Mouse (Mus musculus): ENCODE results near the gene Ppp2r5b.

The Ppp2r5b gene

DNA sequence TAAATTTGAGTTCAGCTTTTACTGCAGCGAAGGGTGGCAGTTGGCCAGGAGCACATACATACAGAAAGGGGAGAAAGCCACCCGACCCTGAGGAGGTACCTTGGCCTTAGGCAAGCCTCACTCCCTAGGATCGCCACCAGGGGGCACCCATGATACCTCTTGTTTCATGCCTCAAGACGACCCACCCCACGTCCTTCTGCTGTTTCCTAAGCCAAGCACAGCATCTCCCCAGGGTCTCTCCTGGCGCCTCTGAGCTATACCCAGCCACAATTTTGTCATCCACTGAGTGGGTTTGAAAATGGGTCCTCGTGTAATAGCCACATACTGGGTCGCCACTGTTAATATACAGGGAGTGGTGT lies 32.5 kb upstream of the Ppp2r5b start:
- DNase-seq = peak; percentile 87

DNA sequence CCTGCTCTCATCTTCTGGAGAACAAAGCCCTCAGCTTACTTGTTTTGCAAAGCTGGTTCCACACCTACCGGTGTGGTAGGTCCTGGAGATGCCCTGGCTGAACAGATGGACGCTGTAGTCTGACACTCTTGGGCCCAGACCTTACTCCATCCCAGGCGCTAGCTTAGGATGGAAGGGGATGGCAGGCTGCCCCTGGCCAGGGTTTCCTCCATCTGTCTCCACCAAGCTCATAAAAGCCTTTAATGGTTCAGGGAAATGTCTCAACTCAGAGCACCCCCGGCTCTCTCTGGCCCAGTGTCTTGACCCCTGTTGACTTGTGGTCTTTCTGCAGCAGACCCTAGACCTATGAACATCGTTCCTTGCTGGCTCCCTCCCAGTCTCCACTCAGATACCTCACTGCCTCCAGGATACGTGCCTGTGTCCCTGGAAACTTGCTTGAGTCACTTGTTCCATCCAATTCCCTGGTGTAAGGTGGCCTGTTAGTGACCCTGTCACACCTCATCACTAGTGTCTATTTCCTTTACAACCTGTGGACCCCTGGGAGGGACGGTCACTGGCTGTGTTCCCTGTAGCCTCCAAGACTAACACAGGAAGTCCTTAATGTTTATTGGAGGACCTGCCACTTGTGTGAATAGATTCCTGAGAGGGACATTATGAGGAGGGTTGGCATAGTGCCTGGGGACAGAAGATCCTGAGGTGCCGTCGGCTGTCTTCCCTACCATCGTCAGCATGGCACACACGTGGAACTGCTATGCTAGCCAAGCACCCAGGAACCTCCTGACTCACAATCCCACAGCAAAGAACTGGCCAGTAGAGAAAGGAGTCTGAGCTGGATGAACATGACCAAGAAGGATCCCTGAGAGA lies 31.9 kb upstream of the Ppp2r5b start:
- peak; percentile 93 for DNase-seq

DNA sequence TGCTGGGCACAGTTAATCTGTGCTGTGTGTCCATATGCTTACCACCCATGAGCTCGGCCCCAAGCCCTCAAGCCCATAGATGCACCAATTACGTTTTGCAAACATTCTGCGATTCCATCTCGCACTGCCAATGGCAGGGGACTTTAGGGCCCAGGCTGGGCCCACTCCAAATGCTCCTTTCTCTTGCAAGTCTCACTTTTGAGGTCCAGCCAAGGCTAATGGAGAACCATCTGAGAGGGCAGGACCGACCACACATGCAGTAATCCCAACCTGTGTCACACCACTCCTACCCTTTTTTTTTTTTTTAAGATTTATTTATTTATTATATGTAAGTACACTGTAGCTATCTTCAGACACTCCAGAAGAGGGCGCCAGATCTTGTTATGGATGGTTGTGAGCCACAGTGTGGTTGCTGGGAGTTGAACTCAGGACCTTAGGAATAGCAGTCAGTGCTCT lies 30.1 kb upstream of the Ppp2r5b start:
- DNase-seq = no peak

DNA sequence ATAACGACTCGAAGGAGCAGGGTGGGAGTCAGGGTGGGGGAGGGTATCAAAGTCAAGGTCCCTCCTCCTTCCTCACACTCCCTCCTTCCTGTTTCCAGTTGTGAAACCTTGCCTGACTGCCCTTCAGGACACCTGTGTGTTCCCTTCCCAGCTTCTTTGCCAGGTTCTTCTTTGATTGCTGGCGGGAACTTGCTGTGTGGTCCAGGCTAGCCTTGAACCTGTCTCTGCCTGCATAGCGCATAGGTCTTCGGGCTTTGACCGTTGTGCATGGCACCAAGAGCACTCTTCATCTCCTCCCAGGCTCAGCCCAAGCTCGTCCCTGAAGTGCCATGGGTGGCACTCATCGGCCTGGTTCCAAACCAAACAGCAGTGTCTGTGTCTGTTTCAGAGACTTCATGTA lies 29.3 kb upstream of the Ppp2r5b start:
- no peak for DNase-seq

DNA sequence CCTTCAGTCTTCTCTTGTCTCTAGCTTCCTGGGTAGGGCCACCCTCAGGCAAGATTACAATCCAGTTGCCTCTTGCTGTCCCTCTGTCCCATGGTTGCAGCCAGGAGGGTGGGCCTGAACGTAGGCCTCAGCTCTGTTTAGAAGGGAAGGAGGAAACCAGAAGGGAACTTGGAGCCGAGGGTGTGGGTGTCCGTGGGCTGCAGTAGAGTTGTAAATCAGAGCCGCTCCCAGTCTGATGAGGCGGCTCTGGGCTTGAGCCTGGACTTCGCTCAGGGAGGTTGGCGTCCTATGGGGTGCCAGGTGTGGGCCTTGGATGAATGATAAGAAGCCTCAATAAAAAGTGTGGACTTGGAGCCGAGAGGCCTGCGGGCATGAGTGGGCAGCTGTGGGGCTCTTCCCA lies 28.5 kb upstream of the Ppp2r5b start:
- no peak for DNase-seq

DNA sequence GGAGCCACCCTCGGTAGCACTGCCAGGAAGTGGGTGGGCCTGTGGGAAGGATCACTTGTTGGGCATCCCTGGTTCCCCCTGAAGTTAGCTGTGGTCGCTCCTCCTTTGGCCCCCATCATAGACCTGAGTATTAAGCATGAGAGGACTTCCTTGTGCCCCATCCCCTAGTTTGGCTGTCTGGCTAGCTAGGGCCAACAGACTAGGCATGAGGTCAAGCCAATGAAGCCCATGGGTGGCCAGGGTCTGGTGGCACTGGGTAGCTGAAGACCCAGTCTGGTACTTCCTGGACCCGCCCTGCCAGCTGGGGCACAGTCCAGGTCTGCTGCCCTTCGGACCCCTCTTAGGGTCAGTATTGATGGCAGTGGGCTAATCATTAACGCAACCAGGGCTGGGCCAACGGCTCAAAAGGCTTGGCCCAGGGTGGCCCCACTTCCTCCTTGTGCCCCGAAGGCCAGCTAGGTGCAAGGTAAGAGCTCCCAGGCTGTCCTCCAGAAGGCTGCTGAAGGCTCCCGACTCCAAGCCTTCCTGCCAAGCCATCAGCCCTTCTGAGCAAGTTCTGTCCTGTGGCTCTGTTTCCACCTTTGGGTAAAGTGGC lies 27.3 kb upstream of the Ppp2r5b start:
- DNase-seq = no peak

DNA sequence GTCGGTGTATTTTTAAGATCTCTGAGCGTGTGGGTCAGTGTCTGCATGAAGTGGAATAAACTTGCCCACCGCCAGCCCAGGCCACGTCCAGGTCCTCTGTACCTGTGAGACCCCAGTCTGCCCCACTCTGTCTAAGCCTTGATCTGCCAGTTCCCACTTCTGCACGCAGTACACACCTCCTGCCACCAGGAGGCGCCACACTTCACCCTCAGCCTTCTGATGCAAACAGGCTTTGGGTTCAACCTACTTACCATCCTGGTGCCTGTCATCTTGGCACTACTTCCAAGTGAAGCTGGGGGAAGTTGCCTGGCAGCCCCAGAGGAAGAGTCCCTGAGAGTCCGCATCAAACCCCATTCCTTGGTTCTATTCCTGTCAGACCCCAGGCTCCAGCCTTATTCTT lies 26.6 kb upstream of the Ppp2r5b start:
- DNase-seq = peak; percentile 85

DNA sequence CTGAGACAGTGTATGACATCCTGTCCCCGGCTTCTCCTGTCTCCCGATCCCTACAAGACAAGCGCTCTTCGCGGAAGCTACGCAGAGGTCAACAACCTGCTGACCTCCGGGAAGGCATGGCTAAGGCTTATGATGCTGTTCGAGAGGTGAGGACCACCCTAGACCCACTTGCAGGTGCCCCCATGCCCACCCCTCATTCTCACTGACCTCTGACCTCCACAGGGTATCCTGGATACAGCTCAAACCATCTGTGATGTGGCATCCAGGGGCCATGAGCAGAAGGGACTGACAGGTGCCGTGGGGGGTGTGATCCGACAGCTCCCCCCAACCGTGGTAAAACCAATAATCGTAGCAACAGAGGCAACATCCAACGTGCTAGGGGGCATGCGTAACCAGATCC lies 25.7 kb upstream of the Ppp2r5b start:
- no peak for DNase-seq

DNA sequence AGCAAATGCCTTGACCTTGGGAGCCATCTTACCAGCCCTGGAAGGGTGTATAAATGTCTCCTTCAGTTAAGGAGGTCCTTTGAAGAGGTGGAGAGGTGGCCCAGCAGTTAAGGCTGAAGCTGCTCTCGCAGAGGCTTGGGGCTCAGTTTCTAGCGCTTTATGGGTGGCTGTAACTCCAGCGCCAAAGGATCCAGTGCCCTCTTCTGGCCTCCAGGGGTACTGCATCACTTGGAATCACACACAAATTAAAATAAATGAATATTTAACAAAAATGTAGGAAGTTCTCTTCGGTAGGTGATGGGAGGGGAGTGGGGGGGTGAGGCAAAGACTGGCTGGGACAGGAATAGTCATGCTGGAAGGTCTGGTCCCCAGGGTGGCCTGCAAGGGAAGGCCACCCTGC lies 25.3 kb upstream of the Ppp2r5b start:
- DNase-seq = no peak

DNA sequence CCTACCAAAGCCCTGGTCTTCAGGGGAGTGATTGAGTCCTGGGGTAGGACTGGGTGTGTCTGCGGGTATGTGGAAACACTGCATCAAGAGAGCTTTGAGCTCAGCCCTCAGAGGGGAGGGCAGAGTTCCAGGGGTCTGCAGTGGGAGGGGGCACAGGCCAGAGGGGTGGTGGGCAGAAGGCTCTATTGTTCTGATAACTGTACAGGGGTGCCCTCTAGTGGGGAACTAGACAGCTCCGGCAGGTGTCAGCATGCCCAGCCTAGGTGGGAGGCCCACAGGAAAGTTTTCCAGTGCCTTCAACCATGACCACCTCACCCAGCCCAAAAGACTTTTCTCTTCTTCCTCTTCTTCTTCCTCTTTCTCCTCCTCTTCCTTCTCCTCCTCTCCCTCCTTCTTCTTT lies 24.8 kb upstream of the Ppp2r5b start:
- DNase-seq = no peak

DNA sequence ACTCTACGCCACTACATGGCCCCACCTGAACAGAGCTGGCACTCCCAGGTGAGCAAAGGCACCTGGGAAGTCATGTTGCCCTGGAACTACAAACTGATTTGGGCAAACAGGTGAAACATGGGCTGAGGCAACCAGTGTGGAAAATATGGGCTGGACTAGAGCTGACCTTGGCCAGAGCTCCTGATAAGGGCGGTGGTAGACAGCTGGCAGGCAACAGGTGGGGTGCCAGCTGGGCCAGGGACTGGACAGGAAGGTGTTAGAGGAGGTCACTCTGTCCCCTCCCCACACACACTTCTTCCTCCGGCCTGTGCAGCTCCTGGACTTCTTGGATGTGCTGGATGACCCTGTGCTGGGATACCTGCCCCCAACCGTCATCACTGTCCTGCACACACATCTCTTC lies 17.3 kb upstream of the Ppp2r5b start:
- DNase-seq = no peak

DNA sequence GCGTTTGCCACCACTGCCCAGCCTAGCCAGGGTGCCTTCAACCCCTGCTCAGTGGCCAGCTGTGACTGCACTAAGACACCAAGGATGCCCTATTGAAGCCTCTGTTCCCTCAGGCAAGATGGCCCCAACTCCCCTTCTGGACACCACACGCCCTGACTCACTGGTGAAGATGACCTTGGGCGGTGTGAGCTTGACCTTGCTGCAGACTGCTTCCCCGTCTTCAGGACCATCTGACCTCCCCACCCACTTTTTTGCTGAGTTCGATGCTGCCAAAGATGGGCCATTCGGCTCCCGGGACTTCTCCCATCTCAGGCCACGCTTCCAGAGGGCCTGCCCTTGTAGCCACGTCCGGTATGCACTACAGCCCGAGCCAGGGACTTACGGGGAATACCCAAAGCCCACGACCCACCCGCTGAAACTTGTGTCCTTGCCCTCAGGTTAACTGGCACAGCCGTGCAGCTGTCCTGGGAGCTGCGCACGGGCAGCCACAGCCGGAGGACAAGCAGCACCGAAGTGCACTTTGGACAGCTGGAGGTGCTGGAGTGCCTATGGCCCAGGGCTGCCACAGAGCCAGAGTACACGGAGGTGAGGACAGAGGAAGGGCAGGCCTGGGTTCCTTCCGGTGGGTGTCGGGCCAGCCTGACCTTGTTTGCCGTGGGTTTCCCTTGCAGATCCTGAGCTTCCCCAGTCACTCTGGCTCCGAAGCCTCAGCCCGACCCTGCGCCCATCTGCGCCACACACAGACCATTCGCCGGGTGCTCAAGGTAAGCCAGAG lies 12.0 kb upstream of the Ppp2r5b start:
- no peak for DNase-seq

DNA sequence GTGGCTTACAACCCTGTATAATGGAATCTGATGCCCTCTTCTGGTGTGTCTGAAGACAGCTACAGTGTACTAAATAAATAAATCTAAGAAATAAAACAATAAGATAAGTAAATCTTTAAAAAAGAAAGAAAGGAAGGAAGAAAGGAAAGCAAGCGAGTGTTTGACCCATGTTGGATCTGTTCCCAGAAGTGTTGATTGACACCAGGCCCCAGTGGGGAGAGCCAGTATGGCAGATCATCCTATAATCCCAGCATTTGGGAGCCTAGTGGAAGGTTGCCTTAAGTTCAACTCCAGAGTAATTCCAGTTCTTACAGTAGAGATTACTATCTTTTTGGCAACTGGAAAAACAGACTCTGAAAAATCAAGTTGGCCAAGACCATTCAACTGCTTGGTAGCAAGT lies 10.1 kb upstream of the Ppp2r5b start:
- no peak for DNase-seq

DNA sequence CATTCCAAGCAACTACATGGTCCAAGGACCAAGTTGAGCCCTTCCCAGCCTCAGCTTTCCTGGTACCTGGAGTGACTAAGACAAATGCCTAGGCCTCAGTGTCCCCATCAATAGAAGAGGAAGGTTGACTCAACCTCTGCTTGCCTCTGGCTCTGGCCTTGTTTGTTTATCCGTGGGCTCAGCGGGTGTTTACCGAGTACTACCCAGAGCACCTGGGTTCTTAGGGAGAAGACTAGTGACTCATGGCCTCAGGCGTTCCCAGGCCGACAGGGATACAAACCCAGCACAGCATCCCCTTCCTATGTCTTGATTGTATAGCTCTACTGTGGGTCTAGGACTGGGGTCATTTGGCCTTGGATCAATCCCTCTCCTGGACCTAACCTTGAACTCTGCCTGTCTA lies 7.6 kb upstream of the Ppp2r5b start:
- no peak for DNase-seq

DNA sequence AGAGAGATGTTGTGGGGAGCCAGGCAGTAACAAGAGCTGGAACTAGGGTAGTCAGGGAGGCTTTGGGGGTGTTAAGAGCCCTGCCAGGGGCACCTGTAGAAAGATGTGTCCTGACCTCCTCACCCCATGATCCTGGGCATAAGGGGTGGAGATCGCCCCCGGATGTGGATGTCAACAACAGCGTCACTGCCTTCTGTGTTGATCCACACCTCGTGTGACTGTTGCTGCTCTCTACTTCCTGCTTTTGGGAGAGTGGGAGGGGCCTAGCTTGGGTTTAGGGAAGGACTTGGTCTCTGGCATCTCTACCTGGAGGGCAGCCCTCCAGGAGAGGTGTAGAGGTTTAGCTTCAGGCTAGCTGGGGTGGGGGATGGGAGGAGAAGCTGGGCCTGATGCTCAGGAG lies 6.6 kb upstream of the Ppp2r5b start:
- no peak for DNase-seq

DNA sequence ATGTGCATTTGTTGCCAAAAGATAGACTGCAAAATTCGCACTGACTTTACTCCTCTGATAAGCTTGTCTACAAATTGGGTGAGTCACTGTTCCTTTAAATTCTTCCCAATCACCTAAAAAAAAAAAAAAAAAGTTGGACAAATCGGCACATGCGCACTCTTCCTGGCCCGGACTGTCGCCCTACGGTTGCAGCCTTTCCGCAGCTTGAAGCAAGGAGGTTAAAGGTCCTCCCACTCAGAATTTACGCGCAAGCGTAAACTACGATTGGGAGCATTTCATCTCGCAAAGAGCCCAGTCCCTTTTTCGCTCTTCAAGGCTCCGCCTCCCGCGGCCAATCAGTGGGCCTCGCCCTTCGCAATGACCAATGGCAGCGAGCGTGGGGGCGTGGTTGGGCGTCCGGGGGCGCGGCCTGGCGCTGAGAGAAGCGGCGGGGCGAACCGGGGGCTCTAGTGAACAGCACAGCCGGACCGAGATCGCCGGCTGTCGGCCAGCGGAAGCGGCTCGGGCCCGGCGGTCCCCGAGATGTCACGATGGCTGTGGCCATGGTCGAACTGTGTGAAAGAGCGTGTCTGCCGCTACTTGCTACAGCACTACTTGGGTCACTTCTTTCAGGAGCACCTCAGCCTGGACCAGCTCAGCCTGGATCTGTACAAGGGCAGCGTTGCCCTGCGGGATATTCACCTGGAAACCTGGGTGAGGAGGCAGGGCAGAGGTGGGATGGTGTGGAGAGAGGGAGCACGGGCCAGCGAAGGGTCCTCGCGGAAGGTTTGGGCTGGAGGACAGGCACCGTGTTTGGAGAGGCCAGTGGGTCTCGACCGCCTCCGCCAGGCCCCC lies 5.8 kb upstream of the Ppp2r5b start, which contains the start of gene Atg2a:
Gene Atg2a (plus strand): TSS at position 395 of the 834 bp plus-strand sequence.
- DNase-seq = peak; percentile 98

DNA sequence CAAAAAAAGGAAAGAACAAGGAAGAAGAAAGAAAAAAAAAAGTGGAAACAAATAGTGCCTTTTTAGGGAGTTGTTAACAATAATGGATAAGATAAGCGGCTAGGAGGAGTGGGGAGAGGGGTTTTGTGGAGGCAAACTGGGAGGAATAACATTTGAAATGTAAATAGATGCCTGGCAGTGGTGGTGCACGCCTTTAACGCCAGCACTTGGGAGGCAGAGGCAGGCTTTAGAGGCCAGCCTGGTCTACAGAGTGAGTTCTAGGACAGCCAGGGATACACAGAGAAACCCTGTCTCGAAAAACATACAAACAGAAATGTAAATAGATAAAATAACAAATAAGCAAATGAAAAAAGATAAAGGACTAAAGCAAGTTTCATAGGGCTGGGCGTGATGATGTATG lies 5.1 kb upstream of the Ppp2r5b start:
- no peak for DNase-seq

DNA sequence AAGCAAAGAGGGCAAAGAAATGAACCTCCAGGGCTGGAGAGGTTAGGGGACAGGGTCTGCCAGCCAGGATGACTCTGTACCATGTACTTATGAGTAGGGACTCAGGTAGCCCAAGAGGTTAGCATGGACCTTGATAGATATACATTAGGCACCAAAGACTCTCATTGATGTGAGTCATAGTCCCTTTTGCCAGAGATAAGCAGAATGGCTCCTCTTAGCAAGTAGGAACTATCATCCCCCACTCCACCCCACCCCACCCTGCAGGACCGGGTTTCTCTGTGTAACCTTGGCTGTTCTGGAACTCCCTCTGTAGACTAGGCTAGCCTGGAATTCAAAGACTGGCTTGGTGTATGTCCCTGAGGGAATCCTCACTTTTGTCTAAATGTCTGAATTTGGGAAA lies 4.5 kb upstream of the Ppp2r5b start:
- DNase-seq = peak; percentile 6

DNA sequence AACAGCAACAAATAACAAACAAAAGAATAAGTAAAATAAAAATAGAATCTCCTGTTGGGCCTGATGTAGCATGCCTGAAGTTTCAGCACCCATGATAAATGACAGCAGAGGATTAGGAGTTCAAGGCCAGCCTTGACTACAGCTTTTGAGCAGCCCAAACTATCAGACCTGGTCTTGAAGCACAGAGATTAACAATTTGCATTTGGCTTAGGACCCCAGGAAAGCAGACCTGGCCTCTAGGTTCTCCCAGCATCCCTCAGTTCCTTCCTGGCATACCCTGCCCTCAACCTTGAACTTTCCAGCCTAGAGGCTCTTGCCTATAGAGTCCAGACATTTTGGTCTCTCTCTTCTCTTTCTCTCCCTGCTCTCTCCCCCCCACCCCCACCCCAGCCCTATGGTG lies 3.1 kb upstream of the Ppp2r5b start:
- peak; percentile 2 for DNase-seq

DNA sequence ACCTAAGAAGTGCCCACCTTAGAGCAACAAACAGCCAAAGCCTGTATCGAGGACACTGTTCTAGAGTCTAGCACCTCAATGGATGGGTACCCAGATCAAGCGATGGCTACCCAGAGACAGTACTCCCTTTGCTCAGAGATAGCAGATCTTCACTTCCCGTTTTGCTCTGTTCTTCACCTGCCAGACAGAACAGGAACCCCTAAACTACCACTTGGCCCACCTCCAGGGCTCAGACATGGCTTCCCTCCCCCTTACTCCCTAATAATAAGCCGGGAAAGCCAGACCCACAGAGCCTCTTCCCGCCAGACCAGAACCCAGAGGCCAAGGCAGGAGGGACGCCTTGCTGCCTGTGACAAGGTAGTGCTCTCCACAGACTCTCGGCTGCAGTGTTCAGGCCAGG lies 1.2 kb upstream of the Ppp2r5b start:
- peak; percentile 57 for DNase-seq

DNA sequence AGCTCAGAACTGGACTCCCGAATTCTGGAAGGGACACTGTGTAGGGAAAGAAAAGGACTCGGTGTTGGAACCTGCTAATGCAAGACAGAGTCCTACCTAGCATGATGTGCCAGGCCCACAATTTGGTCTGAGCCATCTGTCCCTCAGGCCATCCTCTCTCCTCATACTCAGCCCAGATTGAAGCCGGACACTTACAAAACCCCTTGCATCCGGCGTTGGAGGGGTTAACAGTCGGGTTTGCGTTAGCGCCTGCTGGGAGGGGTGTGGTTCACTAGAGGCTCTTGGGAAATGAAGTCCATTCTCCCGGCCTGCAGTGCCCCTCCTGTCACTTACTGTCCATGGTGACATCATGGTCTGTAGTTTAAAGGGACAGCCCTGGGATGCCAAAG lies 375 bp upstream of the Ppp2r5b start:
- peak; percentile 92 for DNase-seq

DNA sequence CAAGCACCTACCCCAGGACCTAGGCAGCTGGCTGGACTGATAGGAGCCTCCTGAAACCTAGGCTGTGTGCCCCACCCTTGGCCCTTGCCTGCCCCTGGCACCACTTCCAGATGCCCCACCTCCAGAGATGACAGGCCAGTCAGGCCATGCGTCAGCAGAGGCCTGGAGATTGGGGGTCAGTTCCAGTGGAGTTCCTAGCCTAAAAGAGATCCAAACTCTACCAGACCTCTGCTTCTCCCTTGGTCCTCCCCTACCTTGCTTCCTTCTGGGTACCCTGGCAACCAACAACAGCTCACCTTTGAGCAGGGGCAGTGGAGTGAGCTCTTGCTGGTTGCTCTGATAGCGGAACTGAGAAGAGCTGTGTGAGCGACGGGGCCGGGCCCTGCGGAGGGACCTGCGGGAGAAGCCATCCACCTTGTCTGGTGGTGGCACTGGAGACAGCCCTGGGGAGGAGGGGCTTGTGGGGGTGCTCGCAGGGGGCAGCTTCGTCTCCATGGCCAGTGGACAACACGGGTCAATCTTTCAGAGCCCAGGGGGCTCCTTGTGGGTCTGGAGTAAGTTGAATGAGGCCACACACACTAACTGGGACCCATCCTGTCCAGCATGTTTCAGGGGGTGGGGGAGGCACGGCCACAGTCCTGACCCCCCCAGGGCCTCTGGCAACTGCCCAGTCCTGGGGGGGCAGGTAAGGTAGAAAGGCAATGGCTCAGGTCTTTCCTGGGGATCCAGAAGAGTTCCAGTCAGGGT lies 1.2 kb downstream of the Ppp2r5b start:
- DNase-seq = peak; percentile 58

All from cerebellum, adult 11 months (tissue).